Mouse (Mus musculus): ENCODE measurements around the gene Smad6. TPM values are rescaled to one million over a fixed set of nuclear protein-coding genes. Genes with fewer than 3 reads are reported as not detected.

Smad6 gene
- polyA plus RNA-seq, 1 experiment from 2014 or later: 15.5 TPM

GRCm38 (mm10) chr9:63970836-63971235, 51.0 kb downstream of the Smad6 start:
- Histone ChIP-seq H3K4me3 (replicated peaks) (no peak overlapping the region), H3K27ac (replicated peaks) (peak overlapping the region; percentile 81), H3K4me1 (peaks cover 92% of the 10 kb centered on the region), H3K27me3 (no peaks in the 10 kb centered on the region), H3K36me3 (no peaks in the 10 kb centered on the region), H3K9ac (no peak overlapping the region), H3K4me2 (replicated peaks) (no peak overlapping the region), H3K9me3 (replicated peaks) (no peaks in the 10 kb centered on the region)
- ATAC-seq (ENCODE audit: insufficient number of reproducible peaks, low FRiP score, low TSS enrichment, low read depth): no peak
- WGBS: 63% methylated on average over 6 of the region's 6 CpGs

DNA sequence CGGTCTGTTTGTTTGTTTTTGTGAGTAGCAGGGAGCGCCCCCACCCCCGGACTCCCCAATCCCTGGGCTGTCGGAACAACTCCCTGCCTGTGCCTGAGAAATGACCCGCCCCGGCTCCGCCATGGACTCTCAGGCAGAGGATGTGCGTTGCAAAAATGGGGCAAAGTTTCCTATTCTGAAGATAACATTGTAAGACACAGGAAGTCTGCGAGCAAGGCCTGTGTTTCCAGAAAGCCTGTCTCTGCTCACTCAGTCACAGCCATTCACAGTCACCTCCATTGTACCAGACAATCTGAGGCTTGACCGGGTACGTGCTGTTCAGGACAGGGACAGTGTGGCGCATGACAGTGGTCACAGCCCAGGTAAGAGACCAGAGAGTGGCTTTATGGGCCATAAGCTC, 51.5 kb downstream of the Smad6 start:
- H3K4me2 ChIP-seq (replicated peaks): no peak overlapping the region
- peak overlapping the region; percentile 81 for H3K27ac ChIP-seq (replicated peaks)
- no peaks in the 10 kb centered on the region for H3K9me3 ChIP-seq (replicated peaks)
- H3K9ac ChIP-seq: no peak overlapping the region
- H3K36me3 ChIP-seq: no peaks in the 10 kb centered on the region
- H3K4me3 ChIP-seq (replicated peaks): no peak overlapping the region
- no peaks in the 10 kb centered on the region for H3K27me3 ChIP-seq
- ATAC-seq (ENCODE audit: insufficient number of reproducible peaks, low FRiP score, low TSS enrichment, low read depth): no peak
- 67% methylated on average over 12 of the region's 12 CpGs for WGBS
- H3K4me1 ChIP-seq: peaks cover 92% of the 10 kb centered on the region

GRCm38 (mm10) chr9:63969467-63969866, 52.4 kb downstream of the Smad6 start:
- Histone ChIP-seq H3K27me3 (no peaks in the 10 kb centered on the region), H3K27ac (replicated peaks) (peak overlapping the region; percentile 81), H3K9ac (no peak overlapping the region; the same call in 1 of the 2 replicates), H3K36me3 (no peaks in the 10 kb centered on the region), H3K4me3 (replicated peaks) (no peak overlapping the region), H3K4me2 (replicated peaks) (no peak overlapping the region), H3K9me3 (replicated peaks) (no peaks in the 10 kb centered on the region), H3K4me1 (peaks cover 92% of the 10 kb centered on the region)
- WGBS: 53% methylated on average over 10 of the region's 10 CpGs
- no peak for ATAC-seq (ENCODE audit: insufficient number of reproducible peaks, low FRiP score, low TSS enrichment, low read depth)

DNA sequence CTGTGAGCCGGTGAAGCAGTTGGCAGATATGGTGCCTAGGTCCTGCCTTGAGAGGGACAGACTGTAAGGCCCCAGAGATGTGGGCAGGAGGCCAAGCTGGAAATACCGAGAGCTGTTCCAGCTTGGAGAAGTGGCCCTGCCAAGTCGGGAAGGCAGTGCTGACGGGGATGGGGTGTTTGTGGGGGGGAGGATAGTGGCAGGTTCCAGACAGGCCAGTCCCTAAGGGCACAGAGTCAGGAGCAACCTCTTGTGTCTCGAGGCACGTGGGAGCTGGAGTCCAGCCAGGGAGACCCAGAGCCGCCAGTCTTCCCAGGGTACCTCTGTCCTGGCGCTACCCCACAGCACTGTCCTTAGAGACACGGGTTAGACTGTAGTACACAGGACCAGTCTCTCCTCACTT, 53.3 kb downstream of the Smad6 start:
- 30% methylated on average over 9 of the region's 9 CpGs for WGBS
- peak; percentile 44 for ATAC-seq (ENCODE audit: insufficient number of reproducible peaks, low FRiP score, low TSS enrichment, low read depth)
- no peaks in the 10 kb centered on the region for H3K27me3 ChIP-seq
- no peaks in the 10 kb centered on the region for H3K36me3 ChIP-seq
- H3K9ac ChIP-seq: no peak overlapping the region
- no peaks in the 10 kb centered on the region for H3K9me3 ChIP-seq (replicated peaks)
- 0 out of 2 replicates have a peak overlapping the region, but pooled peaks have one; percentile 3 for H3K4me2 ChIP-seq (replicated peaks)
- H3K4me1 ChIP-seq: peaks cover 94% of the 10 kb centered on the region
- H3K27ac ChIP-seq (replicated peaks): peak overlapping the region; percentile 81
- H3K4me3 ChIP-seq (replicated peaks): no peak overlapping the region

DNA sequence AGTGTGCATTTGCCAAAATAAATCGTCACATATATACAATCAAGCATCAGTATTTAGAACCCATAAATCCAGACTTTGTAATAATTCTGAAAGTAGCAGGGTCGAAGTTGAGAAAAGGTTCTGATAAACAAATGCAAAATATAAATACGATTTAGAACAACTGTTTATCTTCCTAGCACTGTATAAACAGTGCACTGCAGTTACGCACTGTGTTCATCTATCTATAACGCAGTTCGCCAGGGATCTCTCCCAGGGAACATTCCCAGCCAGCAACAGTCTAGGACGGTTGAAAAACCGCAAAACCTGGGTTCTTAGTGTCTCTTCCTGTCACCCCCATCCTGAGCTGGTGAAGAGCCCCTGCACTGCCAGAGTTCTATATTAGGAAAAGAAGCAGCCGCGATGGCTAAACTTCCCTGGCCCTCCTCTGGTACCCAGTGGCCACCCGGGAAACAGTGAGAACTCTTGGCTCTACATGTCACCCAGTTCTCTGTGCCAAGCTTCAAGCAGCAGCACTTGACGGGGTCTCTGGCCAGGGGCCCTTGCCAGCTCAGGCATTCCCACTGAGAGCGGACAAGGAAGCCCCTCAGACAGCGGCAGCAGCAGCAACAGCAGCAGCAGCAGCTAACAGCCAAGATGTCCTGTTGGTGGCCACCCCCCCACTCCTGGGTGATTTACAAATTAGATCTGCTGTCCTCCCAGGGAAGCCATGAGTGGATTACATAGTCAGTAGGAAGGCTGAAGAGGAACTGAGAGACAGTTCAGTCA, 54.3 kb downstream of the Smad6 start:
- peak overlapping the region; percentile 81 for H3K27ac ChIP-seq (replicated peaks)
- H3K4me2 ChIP-seq (replicated peaks): no peak overlapping the region
- WGBS: 69% methylated on average over 14 of the region's 14 CpGs
- no peaks in the 10 kb centered on the region for H3K9me3 ChIP-seq (replicated peaks)
- no peak overlapping the region for H3K9ac ChIP-seq
- H3K4me1 ChIP-seq: peaks cover 94% of the 10 kb centered on the region
- no peaks in the 10 kb centered on the region for H3K36me3 ChIP-seq
- no peaks in the 10 kb centered on the region for H3K27me3 ChIP-seq
- ATAC-seq (ENCODE audit: insufficient number of reproducible peaks, low FRiP score, low TSS enrichment, low read depth): no peak
- H3K4me3 ChIP-seq (replicated peaks): no peak overlapping the region

DNA sequence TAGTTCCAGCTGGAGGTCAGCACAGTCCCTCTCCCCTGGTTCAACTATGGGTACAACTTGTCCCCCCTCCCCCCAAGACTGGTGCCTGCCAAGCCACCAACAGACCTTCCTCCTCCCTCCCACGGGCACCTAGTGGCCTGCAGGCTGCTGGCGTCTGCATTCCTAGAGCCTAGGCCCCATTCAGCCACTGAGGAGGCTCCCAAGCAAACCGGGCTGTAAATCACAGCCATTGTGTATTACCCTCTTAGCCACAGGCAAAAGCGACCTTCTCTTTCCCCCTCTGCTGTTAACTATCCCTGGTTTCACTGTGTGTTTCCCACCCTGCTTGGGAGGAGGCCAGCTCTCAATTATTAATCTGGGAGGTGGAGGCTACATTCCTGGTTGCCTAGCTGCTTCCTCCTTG, 56.3 kb downstream of the Smad6 start:
- Histone ChIP-seq H3K4me2 (replicated peaks) (no peak overlapping the region), H3K36me3 (no peaks in the 10 kb centered on the region), H3K27me3 (no peaks in the 10 kb centered on the region), H3K9me3 (replicated peaks) (no peaks in the 10 kb centered on the region), H3K4me3 (replicated peaks) (no peak overlapping the region), H3K27ac (replicated peaks) (peak overlapping the region; percentile 39; the same call in 1 of the 2 replicates), H3K9ac (no peak overlapping the region), H3K4me1 (peaks cover 95% of the 10 kb centered on the region)
- ATAC-seq (ENCODE audit: insufficient number of reproducible peaks, low FRiP score, low TSS enrichment, low read depth): no peak
- WGBS: 27% methylated on average over 4 of the region's 4 CpGs

GRCm38 (mm10) chr9:63961881-63962280, 60.0 kb downstream of the Smad6 start:
- no peak overlapping the region for H3K4me3 ChIP-seq (replicated peaks)
- no peak for ATAC-seq (ENCODE audit: insufficient number of reproducible peaks, low FRiP score, low TSS enrichment, low read depth)
- H3K9me3 ChIP-seq (replicated peaks): no peaks in the 10 kb centered on the region
- H3K36me3 ChIP-seq: no peaks in the 10 kb centered on the region
- no peak overlapping the region for H3K9ac ChIP-seq
- H3K27me3 ChIP-seq: no peaks in the 10 kb centered on the region
- peaks cover 94% of the 10 kb centered on the region for H3K4me1 ChIP-seq
- peak overlapping the region; percentile 18; the same call in 1 of the 2 replicates for H3K27ac ChIP-seq (replicated peaks)
- no peak overlapping the region for H3K4me2 ChIP-seq (replicated peaks)
- 66% methylated on average over 6 of the region's 6 CpGs for WGBS

- no peak overlapping the region for H3K4me3 ChIP-seq (replicated peaks)
- H3K4me2 ChIP-seq (replicated peaks): peak overlapping the region; percentile 26
- no peak for ATAC-seq (ENCODE audit: insufficient number of reproducible peaks, low FRiP score, low TSS enrichment, low read depth)
- no peak overlapping the region for H3K9ac ChIP-seq
- 30% methylated on average over 4 of the region's 4 CpGs for WGBS
- H3K4me1 ChIP-seq: peaks cover 96% of the 10 kb centered on the region
- no peaks in the 10 kb centered on the region for H3K27me3 ChIP-seq
- H3K36me3 ChIP-seq: no peaks in the 10 kb centered on the region
- H3K27ac ChIP-seq (replicated peaks): peak overlapping the region; percentile 79
- no peaks in the 10 kb centered on the region for H3K9me3 ChIP-seq (replicated peaks)
These were observed 61.1 kb downstream of the Smad6 start for GRCm38 (mm10) chr9:63960829-63961185.

- no peak overlapping the region for H3K4me3 ChIP-seq (replicated peaks)
- H3K36me3 ChIP-seq: no peaks in the 10 kb centered on the region
- H3K9me3 ChIP-seq (replicated peaks): no peaks in the 10 kb centered on the region
- no peaks in the 10 kb centered on the region for H3K27me3 ChIP-seq
- peak overlapping the region; percentile 79 for H3K27ac ChIP-seq (replicated peaks)
- peaks cover 93% of the 10 kb centered on the region for H3K4me1 ChIP-seq
- H3K9ac ChIP-seq: peak overlapping the region; percentile 7; the same call in 1 of the 2 replicates
- 11% methylated on average over 21 of the region's 21 CpGs for WGBS
- no peak for ATAC-seq (ENCODE audit: insufficient number of reproducible peaks, low FRiP score, low TSS enrichment, low read depth)
- H3K4me2 ChIP-seq (replicated peaks): peak overlapping the region; percentile 26
These were observed 61.7 kb downstream of the Smad6 start for GRCm38 (mm10) chr9:63959933-63960828.

- Histone ChIP-seq H3K4me2 (replicated peaks) (peak overlapping the region; percentile 26), H3K27ac (replicated peaks) (peak overlapping the region; percentile 79), H3K9ac (peak overlapping the region; percentile 7; the same call in 1 of the 2 replicates), H3K9me3 (replicated peaks) (no peaks in the 10 kb centered on the region), H3K36me3 (no peaks in the 10 kb centered on the region), H3K4me3 (replicated peaks) (0 out of 2 replicates have a peak overlapping the region, but pooled peaks have one; percentile 4), H3K4me1 (peaks cover 85% of the 10 kb centered on the region), H3K27me3 (no peaks in the 10 kb centered on the region)
- 17% methylated on average over 17 of the region's 17 CpGs for WGBS
- ATAC-seq (ENCODE audit: insufficient number of reproducible peaks, low FRiP score, low TSS enrichment, low read depth): peak; percentile 56
These were observed 62.5 kb downstream of the Smad6 start for GRCm38 (mm10) chr9:63959129-63959932.
